Comparison of ENCODE assay signal across 7 mouse cellular contexts in genomic region chr4:99650945-99651690, GRCm38 (mm10). TPM values are rescaled to one million over a fixed set of nuclear protein-coding genes. Genes with fewer than 3 reads are reported as not detected.
DNase-seq lines count a peak whose midpoint lies in the region; ATAC-seq lines count a peak whose summit lies in the region.

No protein-coding gene starts in this region.

- H3K4me3 ChIP-seq in lung, embryonic 15.5 days = peak overlapping the region; percentile 23
- H3K4me3 ChIP-seq in embryonic facial prominence, embryonic 15.5 days (replicated peaks) = peak overlapping the region; percentile 27
- H3K4me3 ChIP-seq in hindbrain, embryonic 13.5 days = peak overlapping the region; percentile 26
- peak overlapping the region; percentile 18 for H3K4me3 ChIP-seq in neural tube, embryonic 12.5 days

- WGBS in lung, embryonic 15.5 days = 2% methylated on average over 58 of the region's 59 CpGs
- WGBS in embryonic facial prominence, embryonic 15.5 days = 2% methylated on average over 57 of the region's 59 CpGs
- WGBS in hindbrain, embryonic 13.5 days = 1% methylated on average over 59 of the region's 59 CpGs
- WGBS in neural tube, embryonic 12.5 days = 2% methylated on average over 59 of the region's 59 CpGs

- H3K27ac ChIP-seq in lung, embryonic 15.5 days = no peak overlapping the region
- H3K27ac ChIP-seq in embryonic facial prominence, embryonic 15.5 days (replicated peaks) = no peak overlapping the region
- peak overlapping the region; percentile 60 for H3K27ac ChIP-seq in hindbrain, embryonic 13.5 days
- no peak overlapping the region for H3K27ac ChIP-seq in neural tube, embryonic 12.5 days

- peaks cover 22% of the 10 kb centered on the region for H3K4me1 ChIP-seq in lung, embryonic 15.5 days
- H3K4me1 ChIP-seq in embryonic facial prominence, embryonic 15.5 days = peaks cover 22% of the 10 kb centered on the region
- H3K4me1 ChIP-seq in hindbrain, embryonic 13.5 days (replicated peaks) = peaks cover 22% of the 10 kb centered on the region
- peaks cover 11% of the 10 kb centered on the region; the same call in 1 of the 2 replicates for H3K4me1 ChIP-seq in neural tube, embryonic 12.5 days

- H3K27me3 ChIP-seq in lung, embryonic 15.5 days = peaks cover 98% of the 10 kb centered on the region
- peaks cover 93% of the 10 kb centered on the region for H3K27me3 ChIP-seq in embryonic facial prominence, embryonic 15.5 days
- peaks cover 98% of the 10 kb centered on the region for H3K27me3 ChIP-seq in hindbrain, embryonic 13.5 days
- peaks cover 94% of the 10 kb centered on the region for H3K27me3 ChIP-seq in neural tube, embryonic 12.5 days (replicated peaks)

- H3K4me2 ChIP-seq in lung, embryonic 15.5 days = peak overlapping the region; percentile 37
- peak overlapping the region; percentile 43 for H3K4me2 ChIP-seq in embryonic facial prominence, embryonic 15.5 days (replicated peaks)
- H3K4me2 ChIP-seq in hindbrain, embryonic 13.5 days = peak overlapping the region; percentile 47
- H3K4me2 ChIP-seq in neural tube, embryonic 12.5 days (replicated peaks) = peak overlapping the region; percentile 50

- H3K9ac ChIP-seq in lung, embryonic 15.5 days = no peak overlapping the region
- H3K9ac ChIP-seq in embryonic facial prominence, embryonic 15.5 days = no peak overlapping the region
- peak overlapping the region; percentile 58; the same call in 1 of the 2 replicates for H3K9ac ChIP-seq in hindbrain, embryonic 13.5 days
- H3K9ac ChIP-seq in neural tube, embryonic 12.5 days = no peak overlapping the region

- no peak for ATAC-seq in lung, embryonic 15.5 days (ENCODE audit: borderline replicate concordance, extremely low read depth, low FRiP score, low TSS enrichment)
- no peak for ATAC-seq in embryonic facial prominence, embryonic 15.5 days (ENCODE audit: insufficient number of reproducible peaks, low FRiP score, low TSS enrichment, low read depth)
- ATAC-seq in hindbrain, embryonic 13.5 days (ENCODE audit: low FRiP score) = no peak
- ATAC-seq in neural tube, embryonic 12.5 days (ENCODE audit: low FRiP score, low read depth) = no peak

- no peaks in the 10 kb centered on the region for H3K9me3 ChIP-seq in lung, embryonic 15.5 days
- H3K9me3 ChIP-seq in embryonic facial prominence, embryonic 15.5 days (replicated peaks) = no peaks in the 10 kb centered on the region
- H3K9me3 ChIP-seq in hindbrain, embryonic 13.5 days = no peaks in the 10 kb centered on the region
- H3K9me3 ChIP-seq in neural tube, embryonic 12.5 days = no peaks in the 10 kb centered on the region

- no peak for DNase-seq in lung, adult 18-20 months
- no peak for DNase-seq in ovary, adult 18-20 months (ENCODE audit: low spot score)
- no peak for DNase-seq in thymus, postnatal 10 days (ENCODE audit: low spot score in 2 of 2)

- no peaks in the 10 kb centered on the region for H3K36me3 ChIP-seq in lung, embryonic 15.5 days
- H3K36me3 ChIP-seq in embryonic facial prominence, embryonic 15.5 days = no peaks in the 10 kb centered on the region
- no peaks in the 10 kb centered on the region for H3K36me3 ChIP-seq in hindbrain, embryonic 13.5 days
- no peaks in the 10 kb centered on the region for H3K36me3 ChIP-seq in neural tube, embryonic 12.5 days

RNA-seq across cellular contexts. Expression of gene Foxd3, which starts 5.0 kb away (rescaled TPM):
- polyA plus RNA-seq in lung, embryonic 15.5 days (2015; fragmentation: Nextera tagmentation; extraction: Ambion mirVana) = 0.10 and 0.13 TPM in 2 replicates
- 1.7 and 1.8 TPM in 2 replicates for polyA plus RNA-seq in embryonic facial prominence, embryonic 15.5 days (2015; fragmentation: Nextera tagmentation; extraction: Ambion mirVana)
- polyA plus RNA-seq in hindbrain, embryonic 13.5 days (2015; fragmentation: Nextera tagmentation; extraction: Ambion mirVana) = 2.2 TPM in 2 replicates
- polyA plus RNA-seq in neural tube, embryonic 12.5 days (2016; fragmentation: Nextera tagmentation; extraction: Ambion mirVana) = 8.9 and 9.3 TPM in 2 replicates
